Mouse (Mus musculus) gastrocnemius, postnatal 25 days (tissue): ENCODE measurements around the gene Map2k4. TPM values are rescaled to one million over a fixed set of nuclear protein-coding genes. Genes with fewer than 3 reads are reported as not detected.

Source experiments
- DNase-seq: peaks from one replicate; pipeline ENCODE4 v3.0.0; 2022
- total RNA-seq, 2 experiments: library from RNA; stranded (reverse); gene quantifications; 1 replicate in 1 of 2; 2 replicates in 1 of 2; pipeline ENCODE4 v1.2.3; 2021

The Map2k4 gene
- total RNA-seq, 2 experiments from 2014 or later, result 57.7 to 60.7 TPM

DNA sequence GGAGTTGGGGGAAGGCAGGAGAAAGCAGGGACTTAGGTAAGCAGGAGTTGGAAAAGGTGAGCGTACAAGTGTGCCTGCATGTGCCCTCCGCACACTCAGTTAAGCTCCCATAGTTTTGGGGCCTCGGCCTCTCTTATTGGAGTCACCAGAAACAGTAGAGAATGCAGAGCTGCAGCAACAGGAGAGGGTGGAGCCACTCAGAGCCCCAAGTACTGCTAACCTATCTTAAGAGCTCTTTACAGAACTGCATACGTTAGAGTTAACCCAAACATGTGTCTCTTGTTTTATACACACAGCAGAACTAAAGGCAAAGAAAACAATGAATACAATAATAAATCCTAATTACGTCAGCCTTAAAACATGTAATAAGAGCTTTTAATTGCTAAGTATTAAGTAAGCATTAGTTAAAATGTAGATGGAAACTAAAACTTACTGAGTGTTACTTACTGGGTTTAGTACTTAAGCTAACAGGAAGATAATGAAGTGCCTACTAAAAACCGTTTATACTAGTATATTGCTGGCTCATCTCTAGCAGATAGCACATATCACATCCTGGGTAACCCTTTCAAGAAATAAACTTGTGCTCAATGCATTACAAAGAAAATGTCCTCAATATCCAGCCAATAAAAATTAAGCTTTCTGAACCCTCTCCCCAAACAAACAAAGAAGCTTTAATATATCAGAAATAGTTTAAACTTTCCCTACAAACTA is 14.0 kb downstream of the Map2k4 start:
- DNase-seq, result no peak

DNA sequence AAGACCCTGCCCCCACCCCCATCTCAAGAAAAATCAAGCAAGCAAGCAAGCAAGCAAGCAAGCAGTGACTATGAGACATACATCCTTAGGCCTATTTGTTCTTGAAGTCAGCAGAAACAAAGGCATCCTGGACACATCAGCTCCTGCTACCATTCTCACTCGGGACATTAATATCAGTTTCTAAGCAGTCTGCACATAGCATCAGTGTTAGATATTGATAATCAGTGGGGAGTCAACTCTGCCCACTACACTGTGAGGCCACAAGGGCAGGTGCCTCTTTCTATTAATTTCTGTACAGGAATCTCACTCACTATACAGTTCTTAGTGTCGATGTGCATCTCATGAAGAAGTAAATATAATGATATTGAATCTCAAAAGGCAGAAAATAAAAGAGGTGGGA is 14.6 kb downstream of the Map2k4 start:
- DNase-seq, result no peak

DNA sequence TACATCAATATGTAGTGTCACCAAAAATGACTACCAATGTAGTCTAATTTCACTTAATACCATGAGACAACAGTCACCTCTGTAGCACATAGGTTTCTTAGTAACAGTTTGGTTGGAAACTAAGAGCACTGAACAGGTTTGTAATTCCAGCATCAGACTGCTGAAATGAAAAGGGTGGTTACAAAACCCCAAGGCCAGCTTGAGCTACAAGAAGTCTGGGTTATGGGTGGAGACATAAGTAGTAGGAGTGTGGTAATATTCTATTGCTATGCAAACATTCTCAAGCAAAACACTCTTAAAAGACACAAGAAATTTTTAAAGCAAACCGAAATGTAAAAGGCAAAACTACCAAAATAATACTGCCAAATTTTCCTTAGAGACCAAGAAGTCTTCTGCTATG is 16.6 kb downstream of the Map2k4 start:
- no peak for DNase-seq

DNA sequence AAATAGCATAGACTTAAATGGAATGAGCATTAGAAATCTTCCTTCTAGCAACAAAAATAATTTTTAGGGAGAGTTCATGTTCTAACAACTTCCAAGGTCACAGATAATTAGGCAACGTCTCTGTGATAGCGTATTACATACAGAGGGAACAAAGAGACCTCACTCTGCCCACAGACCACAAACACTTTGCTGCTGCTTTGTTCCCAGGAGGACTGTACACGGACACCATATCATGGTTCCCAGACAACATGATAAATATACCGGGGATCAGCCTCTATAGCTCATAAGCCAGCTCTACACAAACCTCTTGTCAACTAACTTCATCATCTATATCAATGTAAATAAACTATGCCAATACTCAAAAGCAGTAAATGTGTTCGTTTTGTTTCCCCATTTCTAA is 18.1 kb downstream of the Map2k4 start:
- DNase-seq, result no peak

DNA sequence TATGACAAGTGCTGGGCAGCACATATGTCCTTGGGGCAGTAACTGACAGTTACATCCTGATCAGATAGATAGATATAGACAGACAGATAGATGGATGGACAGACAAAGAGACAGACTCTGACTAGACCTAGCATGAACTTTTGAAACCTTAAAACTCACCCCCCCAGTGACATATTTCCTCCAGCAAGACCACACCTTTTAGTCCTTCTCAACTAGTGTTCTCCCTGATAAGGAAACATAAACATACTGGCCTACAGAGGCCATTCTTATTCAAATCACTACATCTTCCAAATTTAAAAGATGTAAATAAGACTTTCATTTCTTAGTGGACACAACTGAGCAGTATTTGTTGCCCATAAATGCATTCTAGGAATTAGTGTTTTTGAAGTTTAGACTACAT is 19.7 kb downstream of the Map2k4 start:
- DNase-seq, result no peak

DNA sequence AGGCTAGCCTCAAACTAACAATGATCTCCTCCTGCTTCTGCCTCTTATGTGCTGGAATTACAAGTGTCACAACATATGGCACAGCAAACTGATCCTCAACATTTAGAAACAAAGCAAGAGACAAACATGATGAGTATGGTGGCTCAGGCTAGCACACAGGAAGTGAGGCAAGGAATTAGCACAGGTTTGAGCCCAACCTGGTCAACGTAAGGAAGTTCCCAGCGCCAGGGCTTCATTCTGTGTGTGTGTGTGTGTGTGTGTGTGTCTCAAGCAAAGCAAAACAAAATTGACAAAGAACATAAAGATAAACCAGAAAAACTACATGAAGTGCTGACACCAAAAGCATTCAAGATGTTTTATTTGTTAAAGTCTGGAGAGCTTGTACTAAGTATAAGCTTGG is 27.2 kb downstream of the Map2k4 start:
- DNase-seq, result no peak

DNA sequence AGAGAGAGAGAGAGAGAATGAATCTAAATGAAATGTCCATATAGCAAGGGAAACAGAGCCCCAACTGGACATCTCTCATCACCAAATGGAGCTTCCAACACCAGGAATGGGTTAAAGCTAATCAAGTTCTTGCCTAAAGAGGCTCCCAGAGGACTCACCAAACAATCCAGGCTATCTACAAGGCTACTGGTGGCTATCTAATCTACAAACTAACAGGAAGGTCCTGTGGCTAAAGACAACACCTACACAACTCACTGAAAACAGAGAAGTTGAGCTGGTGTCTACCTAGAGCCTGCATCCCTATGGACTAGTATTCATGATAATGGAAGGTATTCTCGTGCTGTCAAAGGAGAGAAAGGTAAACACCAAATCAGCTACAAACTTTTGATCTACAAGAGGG is 28.7 kb downstream of the Map2k4 start:
- no peak for DNase-seq

DNA sequence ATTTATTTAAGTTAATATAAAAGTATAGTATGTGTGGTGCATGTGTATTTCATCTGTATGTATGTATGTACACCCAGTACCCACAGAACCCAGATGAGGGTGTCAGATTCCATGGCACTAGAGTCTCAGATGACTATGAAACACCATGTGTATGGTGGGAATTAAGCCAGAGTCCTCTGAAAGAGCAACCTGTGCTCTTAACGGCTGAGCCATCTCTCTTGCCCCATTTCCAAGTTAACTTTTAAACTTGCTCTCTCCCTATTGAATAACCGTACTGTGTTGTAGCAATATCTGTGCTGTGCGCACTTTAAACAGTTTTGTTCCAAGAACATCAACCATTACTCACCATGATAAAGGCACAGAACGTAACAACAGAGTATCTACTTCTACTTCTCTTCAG is 33.9 kb downstream of the Map2k4 start:
- no peak for DNase-seq

DNA sequence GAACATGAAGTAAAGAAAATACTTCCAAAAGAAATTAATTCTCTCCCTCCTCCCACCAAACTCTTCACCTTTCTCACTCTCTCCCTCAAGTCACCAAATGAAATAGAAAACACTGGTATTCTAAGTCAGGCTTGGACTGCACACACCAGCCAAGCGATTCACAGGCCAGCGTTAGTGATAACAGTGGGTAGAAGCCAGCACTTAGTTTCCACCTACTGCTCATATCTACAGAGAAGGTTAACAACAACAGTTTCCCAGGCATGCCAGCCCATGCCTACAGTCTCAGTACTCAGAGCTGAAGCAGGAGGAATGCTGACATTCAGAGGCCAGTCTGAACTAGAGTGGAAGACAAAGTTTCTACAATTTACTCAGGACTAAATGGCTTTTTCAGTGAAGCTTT is 34.5 kb downstream of the Map2k4 start:
- no peak for DNase-seq

DNA sequence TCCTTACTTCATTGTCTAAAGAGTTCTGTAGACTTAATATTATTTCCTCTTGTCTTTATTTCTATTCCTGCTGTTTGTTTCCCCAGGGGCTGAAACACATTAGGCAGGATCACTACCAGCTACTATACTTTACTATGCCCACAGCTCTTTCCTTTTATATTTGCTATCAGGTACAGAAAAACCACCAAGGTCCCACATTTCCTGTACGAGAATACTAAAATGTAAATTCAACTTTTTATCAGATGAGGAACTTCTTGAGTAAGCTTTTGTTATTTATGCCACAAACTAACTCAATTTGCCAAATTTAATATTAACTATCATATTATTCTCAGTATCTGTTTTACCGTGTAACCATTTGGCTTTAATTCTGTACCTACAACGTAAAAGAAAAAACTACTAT is 37.6 kb downstream of the Map2k4 start:
- no peak for DNase-seq

DNA sequence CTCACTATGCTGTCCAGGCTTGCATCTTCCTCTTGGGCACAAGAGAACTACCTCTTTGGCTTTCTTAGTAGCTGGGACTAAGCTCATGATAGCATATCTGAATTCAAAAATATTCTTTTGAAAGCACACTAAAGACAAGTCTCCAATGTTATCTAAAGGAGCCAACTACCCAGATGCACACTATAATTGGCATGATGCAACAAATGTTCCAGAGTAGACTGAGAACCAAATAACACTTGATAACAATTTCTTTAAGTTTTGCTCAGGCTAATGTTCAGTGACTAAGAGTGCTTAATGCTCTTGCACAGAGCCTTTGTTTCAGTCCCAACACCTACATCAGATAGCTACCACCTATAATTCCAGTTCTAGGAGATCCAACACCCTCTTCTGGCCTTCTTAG is 40.7 kb downstream of the Map2k4 start:
- DNase-seq, result no peak

DNA sequence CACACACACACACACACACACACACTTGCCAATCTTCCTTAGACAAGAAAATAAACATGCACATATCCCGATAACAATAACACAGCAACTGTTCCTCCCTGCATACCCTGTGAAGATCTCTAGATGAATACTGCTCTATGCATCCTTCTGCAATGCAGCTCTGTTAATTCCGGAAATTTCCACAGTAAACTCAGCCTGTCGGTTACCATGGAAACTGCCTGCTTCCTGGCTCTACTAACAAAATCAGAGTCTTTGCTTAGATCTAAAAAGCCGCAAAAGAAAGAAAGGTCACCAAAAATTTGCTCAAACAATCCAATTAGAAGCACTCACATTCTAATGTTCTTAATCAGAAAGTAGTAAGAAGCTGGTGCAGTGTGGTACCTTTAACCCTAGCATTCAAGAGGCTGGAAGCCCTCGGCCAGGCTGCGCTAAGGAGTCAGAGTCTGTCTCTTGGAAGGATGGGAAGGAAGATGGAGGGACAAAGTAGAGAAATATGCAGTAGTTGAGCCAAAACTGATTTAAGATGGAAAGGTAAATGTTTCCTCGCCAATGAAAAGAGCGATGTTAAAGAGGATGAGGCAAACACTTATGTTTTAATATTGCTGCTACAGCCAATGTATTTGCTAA is 42.3 kb downstream of the Map2k4 start:
- no peak for DNase-seq

DNA sequence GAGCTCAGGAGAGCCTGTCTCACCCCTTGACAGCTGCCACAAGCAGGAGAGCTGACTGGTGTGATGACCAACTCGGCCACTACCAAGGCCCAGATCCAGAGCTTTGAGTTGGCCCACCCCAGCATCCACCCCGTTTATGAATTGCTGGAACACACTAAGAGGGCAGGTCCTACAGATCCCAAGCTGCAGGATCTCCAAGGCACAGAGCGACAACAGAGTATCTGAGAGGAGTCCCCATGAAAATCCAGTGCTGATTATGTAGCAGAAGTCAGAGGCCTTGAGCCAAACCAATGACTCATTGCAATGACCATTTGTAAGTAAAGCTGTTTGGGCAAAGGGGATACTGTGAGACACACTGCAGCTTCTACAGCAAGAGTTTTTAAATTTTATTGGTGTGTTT is 44.2 kb downstream of the Map2k4 start:
- peak; percentile 5 for DNase-seq

DNA sequence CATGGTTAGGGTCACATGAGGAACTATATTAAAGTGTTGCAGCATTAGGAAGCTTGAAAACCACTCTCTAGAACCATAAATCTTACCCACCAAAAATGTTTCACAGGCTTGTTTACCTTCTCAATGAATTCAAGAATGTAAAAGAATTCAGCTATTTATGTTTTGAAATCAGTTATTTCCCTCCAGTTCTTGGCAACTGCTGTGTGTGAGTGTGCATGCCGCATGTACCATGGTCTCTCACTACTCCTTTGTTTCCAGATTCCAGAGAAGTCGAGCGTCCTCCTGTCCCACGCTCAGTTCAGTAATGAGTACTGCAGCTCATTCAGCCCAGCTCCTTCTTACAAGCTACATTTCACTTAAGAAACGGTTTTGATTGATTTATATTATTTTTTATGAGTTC is 47.3 kb downstream of the Map2k4 start:
- no peak for DNase-seq

DNA sequence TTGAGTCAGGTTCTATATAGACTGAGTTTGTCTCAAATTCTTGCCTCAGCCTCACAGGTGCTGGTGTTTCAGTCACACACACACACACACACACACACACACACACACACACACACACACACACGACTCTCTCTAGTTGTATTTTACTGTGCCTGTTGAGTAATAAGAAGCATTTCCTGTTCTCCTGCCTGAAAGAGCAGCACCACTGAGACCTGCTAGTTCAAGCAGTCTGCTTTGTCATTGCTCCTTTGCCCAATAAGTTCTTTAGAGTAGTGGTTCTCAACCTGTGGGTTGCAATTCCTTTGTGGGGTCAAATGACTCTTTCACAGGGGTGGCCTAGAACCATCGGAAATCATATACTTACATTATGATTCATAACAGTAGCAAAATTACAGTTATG is 47.7 kb downstream of the Map2k4 start:
- no peak for DNase-seq

DNA sequence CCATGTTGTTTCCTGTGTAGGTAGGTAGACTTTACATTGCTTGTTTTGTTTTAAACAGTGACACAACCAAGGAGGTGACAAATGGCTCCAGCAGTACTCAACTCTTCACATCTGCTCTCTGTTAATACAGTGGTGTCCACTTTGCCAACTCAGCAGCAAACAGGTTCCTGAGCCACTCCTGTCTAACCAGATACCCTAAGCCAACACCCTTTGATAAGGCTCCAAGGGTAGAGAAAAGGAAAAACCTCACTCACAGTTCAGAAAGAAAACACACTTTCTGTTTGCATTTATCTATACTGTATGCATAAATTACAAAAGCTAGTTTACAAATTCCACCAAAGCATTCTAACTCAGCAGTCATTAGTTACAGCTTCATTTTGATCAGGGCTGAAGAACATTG is 48.2 kb downstream of the Map2k4 start:
- DNase-seq, result no peak

DNA sequence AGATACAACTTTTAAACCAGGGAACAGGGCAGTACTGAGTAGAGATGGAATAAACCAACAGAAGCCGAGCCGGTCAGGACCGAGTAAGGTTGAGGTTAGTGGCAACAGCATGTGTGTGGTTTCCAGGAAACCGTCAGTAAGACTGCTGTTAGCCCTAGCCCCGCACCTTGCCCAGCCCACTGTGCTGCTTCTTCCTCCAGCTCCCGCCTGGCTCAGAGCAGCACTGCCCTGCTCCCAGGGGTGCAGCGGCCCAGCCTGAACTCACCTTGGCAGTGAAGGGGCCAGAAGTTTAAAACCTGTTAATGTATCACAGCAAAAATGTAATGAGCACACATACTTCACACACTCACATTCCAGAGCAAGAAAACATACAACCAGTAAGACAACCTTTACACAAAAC is 53.4 kb downstream of the Map2k4 start:
- no peak for DNase-seq

DNA sequence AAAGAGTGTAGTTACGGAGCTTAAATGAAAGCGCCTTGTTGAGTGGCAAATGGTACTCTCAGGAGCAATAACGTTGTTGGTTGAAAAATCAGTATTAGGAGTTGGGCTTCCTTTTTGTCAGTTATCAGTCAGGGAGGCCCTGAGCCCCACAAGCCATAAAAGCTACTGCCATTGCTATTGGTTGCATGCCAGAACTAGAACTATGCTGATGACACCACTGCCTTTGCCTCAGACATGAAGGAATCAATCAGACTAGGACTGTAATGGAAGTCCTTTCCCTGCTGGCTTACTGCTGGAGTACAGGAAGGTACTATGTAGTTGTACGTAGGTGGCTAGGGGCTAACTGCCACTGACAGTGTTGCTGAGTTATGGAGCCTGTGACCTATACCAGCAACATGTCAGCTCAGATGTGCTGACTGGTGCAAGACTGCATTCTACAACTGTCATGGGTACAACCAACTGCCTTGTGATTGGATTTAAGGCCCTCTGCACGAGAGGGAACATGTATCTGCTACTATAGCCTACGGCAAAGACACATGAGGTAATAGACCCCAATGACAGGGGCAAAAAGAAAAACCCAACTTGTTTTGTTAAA is 58.4 kb downstream of the Map2k4 start:
- no peak for DNase-seq

DNA sequence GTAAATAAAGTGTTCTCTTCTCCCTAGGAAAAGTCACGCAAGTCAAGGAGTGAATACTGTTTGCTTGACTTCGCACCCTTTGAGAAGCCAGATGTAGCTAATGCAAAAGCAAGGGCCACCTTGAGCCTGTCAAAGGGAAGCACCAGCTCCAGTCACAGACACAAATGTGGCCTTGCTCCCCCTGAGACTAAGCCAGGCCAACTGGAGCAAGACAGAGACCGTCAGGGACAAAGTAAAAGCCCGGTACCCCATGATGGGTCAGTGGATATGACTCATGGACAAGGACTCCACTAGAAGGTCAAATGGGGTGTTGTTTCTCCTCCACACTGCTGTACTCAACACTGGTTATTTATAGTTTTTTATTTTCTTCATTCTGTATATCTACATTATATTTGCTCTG is 59.2 kb downstream of the Map2k4 start:
- DNase-seq, result no peak

DNA sequence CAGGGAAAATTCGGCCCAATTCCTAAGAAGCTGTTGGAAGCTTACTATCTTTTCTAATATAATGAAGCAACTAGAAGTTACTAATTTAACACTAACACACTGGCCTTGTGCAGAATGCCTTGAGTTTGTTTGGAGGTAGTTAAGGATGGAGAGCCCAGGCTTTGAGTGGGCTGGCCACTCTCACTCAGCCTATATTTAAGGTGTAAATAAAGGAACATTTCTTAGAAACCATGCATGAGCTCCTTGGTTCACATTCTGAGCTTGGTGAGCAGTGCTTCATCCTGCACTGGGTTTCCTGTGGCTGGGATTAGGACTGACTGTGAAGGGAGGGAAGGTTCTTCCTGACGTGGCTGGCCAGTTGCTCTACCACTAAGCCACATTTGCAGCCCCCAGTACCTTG is 64.4 kb downstream of the Map2k4 start:
- no peak for DNase-seq

DNA sequence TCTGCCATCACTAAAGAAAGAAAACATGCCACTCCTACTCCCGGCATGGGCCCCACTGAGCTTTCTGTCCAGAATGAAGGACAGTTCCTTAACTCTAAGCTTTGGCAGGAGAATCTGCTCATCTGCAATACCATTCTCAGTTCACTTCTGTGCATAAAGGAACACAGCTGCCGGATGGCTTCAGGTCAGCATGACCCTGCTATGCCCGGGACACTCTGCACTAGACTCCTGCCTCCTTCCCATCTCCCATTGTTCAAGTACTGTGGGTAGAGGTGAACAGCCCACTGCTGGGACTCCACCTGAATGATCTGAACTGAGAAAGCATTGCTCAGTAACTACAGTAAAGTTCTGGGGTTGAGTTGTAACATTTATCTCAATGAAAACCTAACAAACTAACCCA is 66.5 kb downstream of the Map2k4 start:
- DNase-seq, result peak; percentile 24

DNA sequence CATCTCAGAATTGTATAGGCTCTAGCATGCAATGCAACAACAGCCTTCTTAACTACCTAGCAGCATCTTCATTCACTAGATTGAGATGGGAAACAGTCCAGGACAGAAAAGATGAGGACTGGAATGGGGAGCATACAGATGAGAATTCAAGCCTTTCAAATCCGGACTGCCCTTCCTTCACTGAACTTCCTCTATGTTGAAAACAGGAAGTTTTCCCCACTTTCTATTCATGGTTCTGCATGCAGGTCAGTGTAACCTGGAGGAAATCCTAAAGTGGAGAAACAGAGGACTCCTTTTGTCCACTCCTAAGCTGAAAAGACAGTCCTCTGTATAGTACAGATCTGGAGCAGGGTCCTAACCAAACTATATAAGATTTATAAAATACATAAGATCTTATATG is 68.1 kb downstream of the Map2k4 start:
- no peak for DNase-seq

DNA sequence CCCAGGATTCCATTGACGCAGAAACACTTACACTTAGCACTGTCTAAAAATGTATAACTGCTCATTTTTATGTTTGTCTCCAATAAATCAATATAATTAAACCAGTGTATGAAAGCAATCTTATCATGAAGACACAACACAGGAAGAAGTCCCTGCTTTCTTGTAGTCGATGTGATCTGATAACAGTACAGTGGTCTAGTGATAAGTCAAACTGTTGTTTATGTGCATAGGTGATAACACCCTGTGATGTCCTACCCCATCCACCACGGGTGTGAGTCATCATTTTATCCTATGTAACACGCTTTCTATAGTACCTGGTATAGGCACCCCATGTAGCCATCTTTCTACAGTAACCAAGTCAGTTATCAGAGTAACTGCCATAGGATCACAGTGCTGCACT is 74.3 kb downstream of the Map2k4 start:
- DNase-seq, result no peak

DNA sequence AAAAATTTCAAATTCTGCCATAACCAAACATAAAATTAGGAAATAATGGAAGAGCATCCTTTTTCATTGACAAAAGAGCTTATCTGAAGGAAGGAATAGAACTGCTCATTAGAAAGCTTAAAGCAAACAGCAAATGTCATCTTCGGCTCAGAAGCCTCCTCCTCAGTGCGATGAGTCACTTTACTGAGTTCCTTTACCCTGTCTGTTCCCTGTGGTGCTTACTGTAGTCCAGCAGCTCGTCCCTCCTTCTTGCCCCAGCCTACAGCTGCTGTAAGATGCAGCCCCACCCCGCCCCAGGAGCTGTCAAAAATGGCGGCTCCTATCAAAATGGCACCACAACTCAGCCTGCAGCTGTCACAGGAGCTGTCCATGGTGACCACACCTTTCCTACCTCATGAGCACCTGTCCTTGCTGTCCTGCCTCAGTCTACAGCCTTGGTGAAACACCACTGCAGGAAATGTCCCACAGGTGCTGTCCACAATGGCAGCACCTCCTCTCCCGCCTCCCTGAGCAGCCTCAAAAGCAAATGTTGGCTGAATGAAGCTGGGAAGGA is 75.3 kb downstream of the Map2k4 start:
- no peak for DNase-seq
